Mouse (Mus musculus) erythroid progenitor cell, adult 5-6 weeks (primary cell): ENCODE data around the gene Ldhal6b. TPM values are rescaled to one million over a fixed set of nuclear protein-coding genes. Genes with fewer than 3 reads are reported as not detected.

Experiments used
- ATAC-seq: replicated peaks from 2 replicates; pipeline ENCODE4 v1.8.0; 2016; ENCODE audit warnings: moderate number of reproducible peaks, mild to moderate bottlenecking, moderate TSS enrichment, inconsistent platforms; ENCODE audit not compliant: poor library complexity, low FRiP score, severe bottlenecking
- total RNA-seq, 2 experiments: library from RNA; stranded (forward) in 1 of 2; stranded (reverse) in 1 of 2; fragments of 150-400 nt in 1 of 2; fragments of 186-747, 209-891 nt in 1 of 2; gene quantifications; 2 replicates each; pipeline versions ENCODE4 v1.2.3 to v1.2.4; 2015 to 2017; ENCODE audit warnings: low replicate concordance in 2 of 2

Gene Ldhal6b
- total RNA-seq, 2 experiments from 2014 or later = not detected

DNA sequence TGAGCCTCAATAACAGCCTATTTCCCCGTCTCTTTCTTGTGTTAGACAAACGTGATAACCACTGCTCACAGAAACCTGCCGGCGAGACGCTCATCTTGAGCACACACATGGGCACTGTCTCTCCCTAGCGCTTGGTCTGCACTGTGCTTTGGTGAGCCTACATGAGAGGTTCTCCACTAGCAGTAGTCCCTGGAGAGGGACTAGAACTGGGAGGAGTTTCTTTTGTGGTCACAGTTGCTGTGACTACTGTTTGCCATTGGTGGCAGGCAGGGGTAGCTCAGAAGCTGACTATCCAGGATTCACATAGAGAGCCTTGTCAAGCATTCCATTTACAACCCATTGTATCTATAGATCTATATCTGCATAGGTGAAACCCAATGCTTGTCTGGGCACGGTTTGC, 5.8 kb downstream of the Ldhal6b start:
- ATAC-seq = no peak

DNA sequence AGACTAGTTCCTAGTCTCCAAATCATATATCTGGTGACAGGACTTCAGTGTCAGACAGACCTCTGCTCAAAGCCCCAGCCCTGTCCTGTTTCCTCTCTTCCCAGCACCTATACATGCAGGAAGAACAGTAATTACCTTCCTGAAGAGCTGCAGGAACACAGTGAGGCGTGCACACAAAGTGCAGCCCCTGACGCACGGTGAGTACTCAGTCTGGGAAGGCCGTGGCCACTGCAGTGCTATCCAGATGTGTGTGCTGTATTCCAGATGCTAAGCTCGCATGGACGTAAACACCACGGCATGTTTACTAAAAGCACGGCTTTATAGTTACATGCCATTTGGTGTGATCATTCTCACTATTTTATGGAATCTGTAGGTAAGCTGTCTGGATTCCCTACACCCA, 6.3 kb downstream of the Ldhal6b start:
- ATAC-seq = no peak

DNA sequence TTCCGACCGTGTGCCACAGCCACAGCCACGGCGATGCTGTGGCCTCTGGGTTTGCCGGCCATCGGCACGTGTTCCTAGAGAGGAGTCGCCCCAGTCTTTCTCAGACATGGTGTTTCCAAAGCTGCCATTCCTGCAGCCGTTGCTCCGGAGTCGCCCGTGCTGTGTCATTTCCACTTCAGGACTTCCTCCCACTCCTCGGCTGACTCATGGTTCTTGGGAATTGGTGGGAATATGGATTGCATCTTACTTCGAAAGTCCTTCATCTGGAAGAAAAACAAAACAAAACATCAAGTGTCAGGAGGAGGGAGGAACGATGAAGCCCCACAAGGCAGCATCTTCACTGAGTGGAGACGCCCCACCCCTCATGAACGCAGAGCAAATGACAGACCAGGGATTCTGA, 7.4 kb downstream of the Ldhal6b start:
- ATAC-seq = 0 out of 2 replicates have a peak, but pooled peaks have one; percentile 14

DNA sequence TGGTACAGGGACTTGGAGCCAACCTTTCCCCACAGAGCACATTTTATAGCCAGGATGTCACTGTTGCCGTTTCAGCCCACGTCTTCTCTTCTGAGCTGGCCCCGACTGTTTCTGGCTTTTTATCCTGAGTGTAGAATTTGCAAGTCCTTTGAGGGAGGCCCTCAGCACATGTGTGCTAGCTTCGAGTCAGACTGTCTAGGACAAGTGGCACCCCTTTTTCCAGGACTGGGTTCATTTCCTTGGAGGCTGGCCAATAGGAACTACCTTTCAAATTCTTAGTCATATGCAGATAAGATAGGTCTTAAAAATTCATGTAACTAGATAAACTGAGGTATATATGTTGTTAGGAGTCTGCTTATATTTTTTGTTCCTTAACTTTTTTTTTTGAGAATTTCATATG, 8.2 kb downstream of the Ldhal6b start:
- ATAC-seq = no peak

DNA sequence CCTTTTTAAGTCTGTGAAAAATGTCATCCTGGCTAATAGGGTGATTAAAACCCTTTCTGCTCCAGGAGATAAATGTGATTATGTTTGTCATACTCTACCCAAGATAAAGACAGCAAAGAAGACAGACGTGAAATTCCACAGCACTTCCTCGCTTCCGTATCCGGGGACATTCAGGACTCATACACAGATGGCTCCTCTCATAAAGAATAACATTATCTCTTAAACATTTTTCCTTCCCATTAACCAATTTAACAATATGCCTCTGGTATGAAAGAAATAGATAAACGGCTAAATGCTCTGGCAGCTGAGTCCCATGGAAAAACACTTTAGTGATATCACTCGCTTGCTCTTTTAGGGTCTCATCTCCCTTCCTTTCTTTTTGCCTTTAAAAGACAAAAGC, 11.5 kb downstream of the Ldhal6b start:
- no peak for ATAC-seq

DNA sequence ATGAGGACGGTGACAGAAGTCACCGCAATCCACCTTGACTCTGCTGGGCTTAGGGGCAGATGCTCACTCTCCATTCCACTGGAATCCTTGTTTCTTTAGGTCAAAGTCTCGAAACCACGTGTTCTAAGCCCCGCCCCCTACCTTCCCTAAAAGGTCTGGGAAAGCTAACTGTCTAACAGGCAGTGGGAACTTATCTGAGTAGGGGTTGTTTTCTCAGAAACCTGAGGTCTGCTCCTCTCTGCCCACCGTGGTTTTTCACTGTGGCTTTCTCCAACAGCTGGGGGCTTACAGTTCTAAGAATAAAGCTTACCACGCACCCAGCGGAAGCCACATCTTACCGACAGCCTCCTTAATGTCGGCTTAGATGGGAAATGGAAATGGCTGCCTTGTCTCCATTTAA, 12.0 kb downstream of the Ldhal6b start:
- no peak for ATAC-seq

- ATAC-seq = no peak
Observed at GRCm38 (mm10) chr17:5403885-5404284, 14.7 kb downstream of the Ldhal6b start.

- ATAC-seq = peak; percentile 79
Observed at GRCm38 (mm10) chr17:5402624-5403023, 15.9 kb downstream of the Ldhal6b start.

DNA sequence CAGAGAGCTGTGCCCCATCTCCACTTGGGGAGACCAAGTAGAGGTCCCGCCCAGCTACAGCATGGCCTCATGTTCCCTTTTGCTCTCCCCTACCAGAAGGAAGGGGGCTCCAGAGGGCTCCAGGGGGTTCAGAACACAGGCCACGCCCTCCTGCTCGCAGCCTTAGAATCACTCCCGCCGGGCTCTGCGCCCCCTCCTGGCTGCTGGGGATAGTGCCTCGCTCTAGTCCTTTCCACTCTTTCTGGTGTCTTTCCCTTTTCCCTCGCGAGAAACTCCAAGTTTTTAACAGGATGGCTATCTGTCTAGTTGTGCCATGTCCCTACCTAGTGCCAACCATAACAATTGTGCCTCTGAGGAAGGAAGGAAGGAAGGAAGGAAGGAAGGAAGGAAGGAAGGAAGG, 16.5 kb downstream of the Ldhal6b start:
- ATAC-seq = peak; percentile 76

GRCm38 (mm10) chr17:5401288-5401687, 17.3 kb downstream of the Ldhal6b start:
- no peak for ATAC-seq

DNA sequence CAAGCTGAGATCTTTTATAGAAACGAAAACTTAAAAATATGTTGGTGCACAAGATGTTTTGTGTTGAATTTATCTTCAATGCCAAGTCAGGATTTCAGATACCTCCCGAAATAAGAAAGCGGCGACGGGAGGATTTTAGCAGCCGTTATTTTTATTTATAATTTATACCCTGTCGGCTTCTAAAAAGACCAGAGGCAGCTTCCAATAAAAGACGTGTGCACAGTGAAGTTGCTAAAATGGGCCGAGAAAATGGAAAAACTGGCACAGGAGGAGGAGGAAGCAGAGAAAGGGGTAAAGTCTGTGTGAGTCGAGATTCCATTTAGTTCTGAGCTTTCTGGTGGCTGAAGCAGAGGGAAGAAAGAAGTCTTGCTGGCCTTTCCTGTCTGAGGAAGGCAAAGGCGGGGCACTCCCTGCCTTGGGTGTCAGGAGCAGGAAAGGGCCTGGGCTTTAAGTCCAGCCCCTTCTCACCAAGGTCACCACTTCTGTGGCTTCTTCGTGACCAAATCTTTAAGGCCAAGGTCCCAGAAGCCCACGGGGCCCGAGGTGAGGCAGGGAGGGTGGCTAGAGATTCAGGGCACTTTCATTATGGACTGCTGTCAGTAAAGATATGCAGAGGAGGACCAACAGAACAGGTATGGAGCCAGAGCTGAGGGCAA, 18.0 kb downstream of the Ldhal6b start:
- ATAC-seq = no peak

- ATAC-seq = peak; percentile 67; the same call in 1 of the 2 replicates
Observed at GRCm38 (mm10) chr17:5397148-5398007, 21.2 kb downstream of the Ldhal6b start.

DNA sequence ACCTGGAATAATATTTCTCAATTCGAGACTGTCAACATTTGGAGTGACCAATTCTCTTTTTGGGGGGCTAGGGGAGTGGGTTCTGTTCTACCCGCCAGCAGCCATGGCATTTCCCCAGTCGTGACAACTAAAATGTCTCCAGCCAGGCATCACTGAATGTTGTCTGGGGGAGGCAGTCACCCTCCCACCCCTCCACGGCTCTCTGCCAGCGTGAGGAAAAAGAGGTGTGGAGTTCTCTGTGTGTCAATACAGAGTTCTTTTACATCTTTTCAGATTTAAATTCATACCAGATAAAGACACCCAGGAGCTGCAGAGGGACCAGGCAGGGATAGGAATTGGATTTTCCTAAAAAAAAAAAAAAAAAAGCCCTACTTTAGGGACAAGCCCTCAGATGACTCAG, 22.4 kb downstream of the Ldhal6b start:
- no peak for ATAC-seq

GRCm38 (mm10) chr17:5395454-5396205, 22.9 kb downstream of the Ldhal6b start:
- no peak for ATAC-seq

DNA sequence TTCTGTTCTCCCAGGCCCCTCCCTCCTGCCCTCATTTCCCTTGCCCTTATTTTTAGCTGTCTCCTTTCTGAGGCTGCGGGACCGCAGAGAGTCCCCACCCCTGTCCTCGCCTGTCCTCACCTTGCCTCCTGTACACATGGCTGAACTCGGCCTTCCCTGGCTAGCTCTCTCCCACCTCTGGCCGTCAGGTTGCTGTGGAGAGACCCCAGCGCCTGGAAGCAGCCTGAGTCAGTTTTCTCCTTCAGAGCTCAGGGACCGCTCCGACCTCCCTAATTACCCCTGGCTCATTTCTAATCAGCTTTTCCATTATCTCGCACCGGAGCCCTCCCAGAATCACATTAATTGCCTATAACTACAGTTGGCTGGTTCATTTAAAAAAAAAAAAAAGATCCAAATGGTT, 27.9 kb downstream of the Ldhal6b start:
- no peak for ATAC-seq

DNA sequence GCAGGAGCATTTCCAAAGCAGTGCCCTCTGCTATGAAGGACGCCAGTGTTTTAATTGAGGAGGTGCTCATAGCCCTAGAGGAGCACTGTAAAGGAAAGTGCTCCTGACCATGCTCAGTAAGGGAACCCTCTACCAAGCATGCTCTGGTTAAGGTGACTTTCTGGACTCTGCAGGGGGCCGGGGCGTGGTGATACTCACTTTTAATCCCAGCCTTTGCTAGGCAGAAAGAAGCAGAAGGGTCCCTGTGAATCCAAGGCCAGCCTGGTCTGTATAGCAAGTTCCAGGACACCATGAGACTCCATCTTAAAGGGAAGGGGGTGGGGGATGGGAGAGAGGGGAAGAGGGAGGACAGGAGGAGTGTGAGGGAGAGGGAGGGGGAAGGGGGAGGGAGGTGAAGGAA, 30.2 kb downstream of the Ldhal6b start:
- ATAC-seq = no peak

DNA sequence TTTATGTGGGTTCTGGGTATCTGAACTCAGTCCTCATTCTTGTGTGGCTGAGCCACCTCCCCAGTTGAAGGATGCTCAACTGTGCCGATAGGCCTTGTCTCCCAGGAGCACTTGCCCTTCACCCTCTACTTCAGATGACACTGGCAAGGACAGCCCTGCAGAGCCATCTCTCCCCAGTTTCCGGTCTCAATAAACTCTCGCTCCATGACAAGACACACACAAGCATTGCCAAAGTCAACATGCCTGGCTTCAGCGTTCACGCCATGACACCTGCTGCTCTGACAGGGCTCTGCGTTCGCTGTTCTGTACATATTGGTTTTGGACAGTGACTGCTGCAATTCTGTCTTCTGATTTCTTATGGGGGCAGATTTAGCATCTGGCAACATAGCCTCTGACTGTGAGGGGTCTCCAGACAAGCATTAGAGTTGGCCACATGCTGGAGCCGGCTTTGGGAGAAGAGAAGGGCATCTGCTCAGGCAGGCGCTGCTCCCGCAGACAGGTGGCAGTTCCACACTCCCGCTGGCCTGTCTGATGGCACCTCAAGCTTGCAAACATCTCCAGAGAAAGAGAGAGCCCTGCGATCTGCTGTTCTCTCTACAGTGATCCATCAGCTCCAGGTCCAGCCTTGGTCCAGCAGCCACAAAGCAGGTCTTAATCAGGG, 31.6 kb downstream of the Ldhal6b start:
- no peak for ATAC-seq

DNA sequence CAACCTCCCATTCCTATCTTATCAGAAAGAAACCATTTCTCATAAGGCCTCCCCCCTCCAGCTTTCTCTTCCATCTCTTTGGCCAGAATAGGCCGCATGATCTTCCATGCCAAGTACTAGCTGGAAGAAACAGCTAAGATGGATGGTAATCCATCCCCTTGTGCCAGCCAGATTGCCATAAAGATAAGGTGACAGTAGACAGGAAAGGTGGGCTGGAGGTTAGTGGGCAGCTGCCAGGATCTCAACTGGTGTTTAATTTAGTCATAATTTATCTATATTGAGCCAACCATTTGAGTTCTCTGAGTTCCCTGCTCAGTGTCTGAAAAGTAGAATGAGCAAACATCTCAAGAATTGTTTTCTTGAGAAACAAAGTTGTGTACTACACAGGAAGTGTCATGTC, 32.9 kb downstream of the Ldhal6b start:
- ATAC-seq = no peak

GRCm38 (mm10) chr17:5377930-5378310, 40.6 kb downstream of the Ldhal6b start:
- no peak for ATAC-seq
